Mouse (Mus musculus) kidney, embryonic 14.5 days (tissue): Measurements from ENCODE around the gene Shroom3. TPM values are rescaled to one million over a fixed set of nuclear protein-coding genes. Genes with fewer than 3 reads are reported as not detected.

ENCODE experiments used
- ATAC-seq: fragments of 200-750 bp; cut with Nextera tagmentation; 2 replicates; pipeline ENCODE4 v1.8.0; 2017; ENCODE audit warnings: moderate number of reproducible peaks, mild to moderate bottlenecking, moderate TSS enrichment, moderate library complexity; ENCODE audit not compliant: low FRiP score, low TSS enrichment
- H3K27ac ChIP-seq: fragments of 300-500 bp; sonication (generic); 2 replicates; pipeline ENCODE4 v1.5.1; 2014; ENCODE audit warnings: low read depth, mild to moderate bottlenecking, low read length, moderate library complexity, mixed read lengths
- H3K27me3 ChIP-seq: fragments of 300-500 bp; sonication (generic); 2 replicates; pipeline ENCODE4 v1.6.1; 2014; ENCODE audit warnings: mild to moderate bottlenecking, low read length; ENCODE audit not compliant: control insufficient read depth, insufficient read depth
- H3K36me3 ChIP-seq: fragments of 300-500 bp; sonication (generic); 2 replicates; pipeline ENCODE4 v1.6.1; 2014; ENCODE audit warnings: low read length, mixed read lengths; ENCODE audit not compliant: control insufficient read depth, insufficient read depth
- H3K4me1 ChIP-seq: fragments of 300-500 bp; sonication (generic); 2 replicates; pipeline ENCODE4 v1.6.1; 2014; ENCODE audit warnings: low read length, mixed read lengths; ENCODE audit not compliant: control insufficient read depth, insufficient read depth
- H3K4me2 ChIP-seq: fragments of 300-500 bp; sonication (generic); replicated peaks from 2 replicates; pipeline ENCODE4 v1.6.1; 2014; ENCODE audit warnings: low read depth, mild to moderate bottlenecking, low read length
- H3K4me3 ChIP-seq: fragments of 300-500 bp; sonication (generic); 2 replicates; pipeline ENCODE4 v1.5.1; 2014; ENCODE audit warnings: mild to moderate bottlenecking, low read length
- H3K9ac ChIP-seq: fragments of 300-500 bp; sonication (generic); 2 replicates; pipeline ENCODE4 v1.6.1; 2014; ENCODE audit warnings: low read depth, mild to moderate bottlenecking, low read length, moderate library complexity
- H3K9me3 ChIP-seq: fragments of 300-500 bp; sonication (generic); 2 replicates; pipeline ENCODE4 v1.6.1; 2016; ENCODE audit warnings: low read length; ENCODE audit not compliant: control insufficient read depth
- WGBS: fragments of 180-500 bp; shearing (Covaris S2); extraction: QIAGEN DNeasy Blood & Tissue Kit; methylation state at CpG from one replicate; pipeline ENCODE4 v1.1.7; 2014; 5-methylcytosine and 5-hydroxymethylcytosine counted together
- polyA plus RNA-seq: library from polyadenylated mRNA; unstranded; fragments of >200 nt; fragmentation: Nextera tagmentation; extraction: Ambion mirVana; gene quantifications from 2 replicates; pipeline ENCODE4 v1.2.1, GENCODE M21; 2014

Shroom3 gene
- polyA plus RNA-seq, 1 experiment from 2014 or later = 16.0 TPM

DNA sequence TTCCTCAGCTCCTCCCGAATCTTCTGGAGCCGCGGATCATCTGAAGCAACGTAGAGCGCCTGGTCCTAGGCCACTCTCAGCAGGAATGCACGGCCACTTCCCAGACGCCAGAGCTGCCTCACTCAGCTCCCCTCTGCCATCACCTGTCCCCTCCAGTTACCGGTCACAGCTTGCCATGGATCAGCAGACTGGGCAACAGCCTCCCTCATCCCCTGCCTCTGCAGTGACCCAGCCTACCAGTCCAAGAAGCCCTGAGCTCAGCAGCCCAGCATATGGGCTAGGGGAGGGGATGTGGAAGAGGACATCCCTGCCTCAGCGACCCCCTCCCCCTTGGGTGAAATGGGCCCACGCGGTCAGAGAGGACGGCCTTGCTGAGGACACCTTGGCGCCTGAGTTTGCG lies 267.3 kb downstream of the Shroom3 start:
- WGBS = 85% methylated on average over 14 of the region's 14 CpGs
- Histone ChIP-seq H3K36me3 (peaks cover 64% of the 10 kb centered on the region), H3K4me2 (no peak overlapping the region), H3K4me1 (no peaks in the 10 kb centered on the region), H3K4me3 (no peak overlapping the region), H3K9me3 (no peaks in the 10 kb centered on the region), H3K27ac (no peak overlapping the region), H3K27me3 (no peaks in the 10 kb centered on the region), H3K9ac (no peak overlapping the region)
- ATAC-seq = no peak

DNA sequence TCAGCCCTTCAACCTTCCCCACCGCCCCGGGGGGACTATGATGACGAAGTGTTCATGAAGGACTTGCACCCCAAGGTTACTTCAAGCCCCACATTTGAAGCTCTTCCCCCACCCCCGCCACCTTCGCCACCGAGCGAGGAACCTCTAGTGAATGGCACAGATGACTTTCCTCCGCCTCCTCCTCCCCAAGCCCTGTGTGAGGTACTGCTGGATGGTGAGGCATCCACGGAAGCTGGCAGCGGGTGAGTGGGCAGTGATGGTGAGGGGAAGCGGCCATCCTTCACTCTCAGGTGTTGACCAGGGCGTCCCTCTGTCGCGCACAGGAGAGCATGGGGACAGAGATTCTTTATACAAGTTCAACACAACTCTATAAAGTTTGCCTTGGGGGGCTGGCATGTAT lies 267.8 kb downstream of the Shroom3 start:
- Histone ChIP-seq H3K4me2 (no peak overlapping the region), H3K36me3 (peaks cover 67% of the 10 kb centered on the region)

DNA sequence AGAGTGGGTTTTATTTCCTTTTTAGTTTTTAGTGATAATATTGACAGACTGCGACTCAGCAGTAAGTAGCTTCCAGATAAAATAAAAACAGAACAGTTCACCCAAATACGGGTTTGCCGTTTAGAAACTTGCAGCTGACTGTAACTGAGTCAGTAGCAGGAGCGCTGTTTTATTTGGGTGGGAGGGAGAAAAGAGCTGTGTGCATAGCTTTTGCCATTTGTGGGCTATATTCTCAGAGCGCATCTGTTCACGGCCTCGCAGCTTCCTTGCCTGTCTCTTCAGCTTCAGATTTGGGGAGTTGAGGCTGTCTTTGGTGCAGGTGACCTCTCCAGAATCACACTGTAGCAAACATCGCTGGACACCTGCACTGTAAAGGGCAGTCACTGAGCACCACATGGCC lies 270.6 kb downstream of the Shroom3 start:
- Histone ChIP-seq H3K4me1 (no peaks in the 10 kb centered on the region), H3K4me2 (no peak overlapping the region), H3K4me3 (no peak overlapping the region), H3K27me3 (no peaks in the 10 kb centered on the region), H3K9ac (no peak overlapping the region), H3K36me3 (peaks cover 74% of the 10 kb centered on the region), H3K9me3 (no peaks in the 10 kb centered on the region), H3K27ac (no peak overlapping the region)
- 81% methylated on average over 8 of the region's 8 CpGs for WGBS
- ATAC-seq = no peak

More for the DNA sequence above, 267.8 kb downstream of the Shroom3 start:
- Histone ChIP-seq H3K4me1 (no peaks in the 10 kb centered on the region), H3K9me3 (no peaks in the 10 kb centered on the region), H3K9ac (no peak overlapping the region), H3K27me3 (no peaks in the 10 kb centered on the region), H3K27ac (no peak overlapping the region), H3K4me3 (no peak overlapping the region)
- ATAC-seq = no peak
- WGBS = 92% methylated on average over 14 of the region's 14 CpGs

DNA sequence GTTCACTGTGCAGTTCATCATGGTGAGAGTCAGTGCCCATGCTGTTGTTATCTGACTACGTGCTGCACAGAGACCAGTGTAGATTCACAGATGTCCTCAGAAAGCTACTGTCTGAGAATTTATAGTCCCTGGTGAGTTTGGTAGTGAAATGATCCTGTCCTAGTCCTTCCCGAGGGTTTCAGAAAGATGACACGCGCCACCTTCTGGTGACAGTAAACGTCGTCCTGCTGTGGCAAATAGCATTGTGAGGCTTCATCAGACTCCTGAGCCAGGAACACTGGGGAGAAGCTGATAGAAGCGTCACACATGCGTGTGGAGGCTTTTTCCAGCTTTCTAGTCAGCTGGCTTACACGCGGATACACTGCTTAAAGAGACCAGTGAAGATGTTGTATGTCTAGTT lies 271.1 kb downstream of the Shroom3 start:
- 32% methylated on average over 10 of the region's 10 CpGs for WGBS
- Histone ChIP-seq H3K4me2 (no peak overlapping the region), H3K9me3 (no peaks in the 10 kb centered on the region), H3K27me3 (no peaks in the 10 kb centered on the region), H3K4me1 (no peaks in the 10 kb centered on the region), H3K9ac (no peak overlapping the region), H3K4me3 (no peak overlapping the region), H3K36me3 (peaks cover 72% of the 10 kb centered on the region), H3K27ac (no peak overlapping the region)
- ATAC-seq = peak; percentile 25

DNA sequence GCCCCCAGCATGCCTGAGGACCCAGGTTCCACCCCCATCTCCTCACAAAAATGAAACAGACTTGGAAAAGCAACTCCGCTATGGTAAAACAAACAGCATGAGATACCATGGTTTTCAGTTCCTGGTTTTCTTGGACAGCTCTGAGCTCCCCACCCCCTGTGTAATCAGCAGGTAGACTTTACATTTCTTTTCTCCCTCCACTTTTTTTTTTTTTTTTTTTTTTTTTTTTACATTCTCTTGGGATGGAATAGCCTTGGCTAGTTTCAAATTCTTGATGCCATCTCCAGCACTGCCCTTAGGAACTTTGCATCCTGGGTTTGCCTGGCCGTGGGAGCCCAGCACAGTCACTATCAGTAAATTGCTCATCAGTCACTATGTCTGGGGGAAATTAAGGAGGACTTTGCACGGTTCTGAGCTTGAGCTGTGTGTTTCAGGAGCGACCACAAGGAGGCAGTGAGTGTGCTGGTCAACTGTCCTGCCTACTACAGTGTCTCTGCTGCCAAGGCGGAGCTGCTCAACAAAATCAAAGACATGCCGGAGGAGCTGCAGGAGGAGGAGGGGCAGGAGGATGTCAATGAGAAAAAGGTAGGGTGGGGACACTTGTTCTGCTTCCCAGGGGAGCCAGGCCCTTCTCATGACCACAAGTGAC lies 271.7 kb downstream of the Shroom3 start:
- no peak overlapping the region for H3K9ac ChIP-seq
- H3K4me3 ChIP-seq = no peak overlapping the region
- peaks cover 67% of the 10 kb centered on the region for H3K36me3 ChIP-seq
- 62% methylated on average over 6 of the region's 6 CpGs for WGBS
- H3K4me1 ChIP-seq = no peaks in the 10 kb centered on the region
- no peak for ATAC-seq
- H3K9me3 ChIP-seq = no peaks in the 10 kb centered on the region
- H3K27ac ChIP-seq = no peak overlapping the region
- H3K27me3 ChIP-seq = no peaks in the 10 kb centered on the region
- H3K4me2 ChIP-seq = no peak overlapping the region

DNA sequence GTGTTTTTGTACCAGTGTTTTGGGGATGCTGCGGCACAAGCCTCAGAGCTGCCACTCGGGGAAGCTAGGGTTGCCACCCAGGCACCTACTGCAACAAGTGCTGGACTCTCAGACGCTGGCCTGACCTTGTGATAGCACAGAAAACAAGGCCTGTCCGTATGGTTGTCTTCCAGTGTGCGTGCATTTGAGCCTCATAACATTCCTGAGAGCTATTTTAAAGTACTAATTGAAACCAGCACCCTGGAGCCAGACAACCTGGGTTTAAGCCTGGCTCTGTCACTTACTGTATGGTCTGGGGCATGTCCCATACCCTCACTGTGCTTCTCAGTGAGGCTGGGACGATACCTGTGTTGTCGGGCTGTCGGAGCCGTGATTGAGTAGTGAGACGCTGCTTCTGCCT lies 276.1 kb downstream of the Shroom3 start:
- Histone ChIP-seq H3K4me1 (no peaks in the 10 kb centered on the region), H3K9ac (no peak overlapping the region), H3K9me3 (no peaks in the 10 kb centered on the region), H3K4me2 (no peak overlapping the region), H3K36me3 (peaks cover 43% of the 10 kb centered on the region; the same call in 1 of the 2 replicates), H3K4me3 (no peak overlapping the region), H3K27ac (no peak overlapping the region), H3K27me3 (no peaks in the 10 kb centered on the region)
- no peak for ATAC-seq
- WGBS = 83% methylated on average over 10 of the region's 10 CpGs

DNA sequence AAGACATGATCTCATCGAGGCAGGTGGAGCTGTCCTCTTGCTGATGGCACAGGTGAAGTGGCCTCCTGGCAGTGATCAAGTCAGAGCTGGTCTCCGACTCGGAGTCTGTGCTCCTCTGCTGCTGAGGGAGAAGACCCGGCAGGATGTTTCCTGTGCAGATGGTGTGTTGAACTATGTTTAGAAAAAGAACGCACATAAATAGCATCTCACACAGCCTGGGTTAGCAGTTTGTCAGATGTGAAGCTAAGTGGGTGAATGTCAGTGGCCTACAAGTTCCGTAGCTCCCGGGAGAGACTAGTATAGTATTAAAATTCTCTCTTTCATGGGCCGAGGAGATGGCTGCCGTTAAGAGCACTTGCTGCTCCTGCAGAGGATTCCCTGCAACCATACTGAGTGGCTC lies 276.5 kb downstream of the Shroom3 start:
- no peak for ATAC-seq
- Histone ChIP-seq H3K9ac (no peak overlapping the region), H3K27ac (no peak overlapping the region), H3K4me3 (no peak overlapping the region), H3K4me1 (no peaks in the 10 kb centered on the region), H3K36me3 (peaks cover 45% of the 10 kb centered on the region), H3K27me3 (no peaks in the 10 kb centered on the region), H3K4me2 (no peak overlapping the region), H3K9me3 (no peaks in the 10 kb centered on the region)
- 70% methylated on average over 9 of the region's 9 CpGs for WGBS

DNA sequence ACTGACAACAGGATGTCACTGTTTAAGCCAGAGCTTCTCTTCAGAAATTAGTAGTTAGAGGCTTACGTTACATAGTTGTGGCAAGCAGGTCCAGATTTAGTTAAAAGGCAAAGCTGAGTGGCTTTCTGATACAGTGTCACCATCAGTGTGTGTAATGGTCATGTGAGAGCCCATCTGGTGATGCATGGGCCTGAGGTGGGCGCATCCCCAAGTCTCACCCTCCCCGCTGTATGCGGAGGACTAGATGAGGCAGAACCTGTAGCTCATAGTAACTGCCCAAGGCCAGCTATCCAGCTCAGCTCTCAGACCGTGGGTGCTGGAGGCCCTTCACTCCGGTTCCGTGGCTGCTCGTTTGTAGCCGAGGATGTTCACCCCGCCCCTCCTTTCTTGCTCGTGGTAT lies 278.1 kb downstream of the Shroom3 start:
- H3K9me3 ChIP-seq = no peaks in the 10 kb centered on the region
- no peak overlapping the region for H3K9ac ChIP-seq
- 77% methylated on average over 11 of the region's 11 CpGs for WGBS
- H3K27ac ChIP-seq = no peak overlapping the region
- H3K27me3 ChIP-seq = no peaks in the 10 kb centered on the region
- no peak for ATAC-seq
- H3K4me1 ChIP-seq = no peaks in the 10 kb centered on the region
- no peak overlapping the region for H3K4me2 ChIP-seq
- H3K4me3 ChIP-seq = no peak overlapping the region
- peaks cover 38% of the 10 kb centered on the region for H3K36me3 ChIP-seq

DNA sequence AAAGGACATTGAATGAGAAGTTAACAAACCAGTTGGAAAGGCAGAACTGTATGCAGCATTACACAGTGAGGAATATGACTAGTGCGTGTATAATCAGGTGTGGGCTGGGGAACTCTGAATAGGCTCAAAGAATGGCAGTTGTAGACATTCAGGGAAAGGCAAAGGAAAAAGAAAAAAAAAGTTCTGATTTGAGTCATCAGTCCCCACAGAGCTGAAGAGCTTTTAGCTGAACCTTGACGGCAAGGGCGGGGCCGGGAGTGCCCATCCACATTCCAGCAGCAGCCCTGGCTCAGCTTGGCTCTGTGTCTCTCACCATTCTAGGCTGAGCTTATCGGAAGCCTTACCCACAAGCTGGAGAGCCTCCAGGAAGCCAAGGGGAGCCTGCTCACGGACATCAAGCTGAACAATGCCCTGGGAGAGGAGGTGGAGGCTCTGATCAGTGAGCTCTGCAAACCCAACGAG lies 278.6 kb downstream of the Shroom3 start:
- no peaks in the 10 kb centered on the region for H3K27me3 ChIP-seq
- H3K9ac ChIP-seq = no peak overlapping the region
- H3K27ac ChIP-seq = no peak overlapping the region
- no peak overlapping the region for H3K4me2 ChIP-seq
- no peak; the same call in 1 of the 2 replicates for ATAC-seq
- WGBS = 84% methylated on average over 7 of the region's 7 CpGs
- H3K4me1 ChIP-seq = no peaks in the 10 kb centered on the region
- H3K36me3 ChIP-seq = peaks cover 38% of the 10 kb centered on the region
- H3K9me3 ChIP-seq = no peaks in the 10 kb centered on the region
- no peak overlapping the region for H3K4me3 ChIP-seq
